Mouse (Mus musculus): ENCODE data around the gene Glyat.
"Not testable (repeated sequence)": the region's sequence is repeated elsewhere in the genome, so short reads cannot be mapped to it uniquely, and the experiment has no call there.

Glyat gene

GRCm38 (mm10) chr19:12633176-12633575 is at the start of gene Glyat:
Gene Glyat, plus strand, starts transcription at chr19:12633308.
- in situ Hi-C loops (cut with MboI): no loop called here

DNA sequence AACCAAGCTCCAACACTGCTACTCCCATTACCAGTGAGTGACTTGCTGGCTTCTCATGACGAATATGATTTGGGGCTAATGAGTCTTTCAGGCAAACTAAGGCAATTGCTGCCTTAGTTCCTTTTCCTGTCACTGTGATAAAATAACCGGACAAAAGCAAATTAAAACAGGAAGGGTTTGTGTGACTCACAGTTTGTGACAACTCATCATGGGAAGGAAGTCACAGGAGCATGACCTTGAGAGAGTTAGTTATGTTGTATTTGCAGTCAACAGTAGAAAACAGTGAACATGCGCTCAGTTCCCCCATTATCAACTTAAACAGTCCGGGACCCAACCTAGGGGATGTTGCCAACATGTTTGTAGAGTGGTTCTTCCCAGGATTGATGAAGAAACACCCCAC is 47.8 kb upstream of the Glyat start:
- in situ Hi-C loops (cut with MboI): no loop called here

DNA sequence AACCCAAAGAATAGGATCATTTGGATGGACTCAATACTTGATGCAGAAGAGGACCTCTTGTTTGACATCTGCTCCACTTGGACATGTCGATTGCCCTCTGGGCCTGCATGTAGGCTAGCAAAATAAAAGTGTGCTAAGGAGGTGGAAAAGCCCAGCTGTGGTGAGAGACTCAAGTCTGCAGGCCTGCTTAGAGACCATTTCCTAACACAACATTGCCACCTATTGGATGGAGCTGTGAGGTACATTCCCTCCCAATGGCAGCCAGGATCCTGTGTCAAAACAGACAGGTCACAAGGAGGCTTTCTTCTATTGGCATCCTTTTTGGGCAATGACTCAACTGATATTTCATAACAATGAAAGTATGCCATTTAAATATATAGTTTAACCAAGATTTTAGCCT is 41.2 kb upstream of the Glyat start:
- in situ Hi-C loops (cut with MboI): loop anchor here (5.0 to 10.0 kb wide), 2 partner anchors 75 to 223 kb away; no protein-coding TSS in a partner anchor

- in situ Hi-C loops (cut with MboI): loop anchor here (10.0 kb wide), 1 partner anchor 220 kb away; no protein-coding TSS in a partner anchor
Observed at GRCm38 (mm10) chr19:12595135-12595529, 38.0 kb upstream of the Glyat start.

- in situ Hi-C loops (cut with MboI): loop anchor here (10.0 kb wide), 1 partner anchor 219 kb away; no protein-coding TSS in a partner anchor
Observed at GRCm38 (mm10) chr19:12595530-12596289, 37.4 kb upstream of the Glyat start.

DNA sequence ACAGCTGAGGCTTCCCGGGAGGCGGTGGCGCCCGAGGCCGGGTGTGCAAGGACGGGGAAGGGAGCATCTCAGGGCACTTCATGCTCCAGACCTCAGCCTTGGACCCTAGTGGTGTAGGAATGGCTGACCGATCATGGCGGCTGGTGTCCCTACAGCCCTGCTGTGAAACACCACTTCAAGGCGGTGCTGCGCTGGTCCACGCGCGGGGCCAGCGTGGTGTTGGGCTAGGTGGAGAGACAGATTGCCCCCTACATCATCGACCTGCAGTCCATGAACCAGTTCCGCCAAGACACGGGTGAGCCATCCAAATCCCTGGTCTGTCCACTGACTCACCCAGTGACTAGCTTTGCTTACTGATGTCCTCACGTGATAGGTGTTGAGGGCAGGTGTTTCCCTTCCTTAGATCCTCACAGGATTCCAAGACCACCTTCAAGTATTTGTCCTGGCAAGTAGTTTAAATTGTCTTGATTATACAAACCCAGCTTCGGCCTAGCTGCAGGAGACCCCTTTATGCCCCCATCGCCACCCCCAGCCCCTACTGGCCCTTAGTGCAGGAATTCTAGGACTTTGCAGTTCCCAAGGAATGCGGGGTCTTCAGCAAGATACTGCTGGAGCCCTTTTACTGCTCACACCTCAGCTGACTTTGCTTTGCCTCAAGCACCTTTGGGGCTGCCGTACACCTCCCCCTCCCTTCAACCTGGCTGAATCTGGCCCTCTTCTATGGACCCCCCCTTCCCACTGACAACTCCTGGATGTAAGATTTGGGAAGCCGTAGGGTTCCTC is 36.6 kb upstream of the Glyat start:
- in situ Hi-C loops (cut with MboI): loop anchor here (10.0 kb wide), 1 partner anchor 218 kb away; no protein-coding TSS in a partner anchor

DNA sequence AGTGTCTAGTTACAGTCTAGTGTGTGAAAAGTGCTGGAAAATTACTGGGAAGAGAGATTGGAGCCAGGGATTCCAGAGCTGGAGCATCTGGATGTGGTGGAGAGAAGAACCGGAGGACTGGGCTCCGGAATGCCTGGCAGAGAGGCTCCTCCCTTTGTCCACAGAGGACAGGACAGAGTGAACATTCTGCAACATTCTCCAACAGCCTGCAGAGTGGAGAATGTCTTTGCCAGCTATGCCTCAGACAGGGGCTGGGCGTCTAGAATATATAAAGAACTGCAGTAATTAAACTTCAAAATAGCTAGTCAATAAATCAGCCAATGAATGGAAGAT is 36.1 kb upstream of the Glyat start:
- in situ Hi-C loops (cut with MboI): loop anchor here (10.0 kb wide), 1 partner anchor 218 kb away; no protein-coding TSS in a partner anchor

DNA sequence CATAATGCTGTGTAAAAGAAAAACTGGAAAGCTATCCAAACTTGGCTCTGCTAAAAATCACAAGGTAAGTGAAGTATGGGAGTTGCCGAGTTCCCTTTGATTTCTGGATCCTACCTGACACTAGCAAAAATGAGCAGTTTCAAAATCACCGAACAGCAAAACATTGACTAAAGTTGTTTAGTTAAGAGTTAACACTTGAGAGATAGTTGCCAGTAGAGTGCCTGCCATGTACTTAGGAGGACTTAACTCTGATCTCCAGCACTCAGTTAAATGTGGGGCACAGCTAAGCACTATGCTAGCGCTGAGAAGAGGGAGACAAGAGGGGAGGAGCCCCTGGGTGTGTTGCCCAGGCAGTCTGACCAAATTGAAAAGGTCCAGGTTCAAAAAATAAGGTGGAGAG is 34.4 kb upstream of the Glyat start:
- in situ Hi-C loops (cut with MboI): loop anchor here (10.0 kb wide), 1 partner anchor 216 kb away; no protein-coding TSS in a partner anchor

GRCm38 (mm10) chr19:12599674-12600073 is 33.4 kb upstream of the Glyat start, which contains the start of gene Gm4952:
Gene Gm4952, plus strand, starts transcription at chr19:12599974.
- in situ Hi-C loops (cut with MboI): loop anchor here (10.0 kb wide), 1 partner anchor 215 kb away; no protein-coding TSS in a partner anchor

GRCm38 (mm10) chr19:12600684-12601480 is 32.2 kb upstream of the Glyat start:
- in situ Hi-C loops (cut with MboI): no loop called here

DNA sequence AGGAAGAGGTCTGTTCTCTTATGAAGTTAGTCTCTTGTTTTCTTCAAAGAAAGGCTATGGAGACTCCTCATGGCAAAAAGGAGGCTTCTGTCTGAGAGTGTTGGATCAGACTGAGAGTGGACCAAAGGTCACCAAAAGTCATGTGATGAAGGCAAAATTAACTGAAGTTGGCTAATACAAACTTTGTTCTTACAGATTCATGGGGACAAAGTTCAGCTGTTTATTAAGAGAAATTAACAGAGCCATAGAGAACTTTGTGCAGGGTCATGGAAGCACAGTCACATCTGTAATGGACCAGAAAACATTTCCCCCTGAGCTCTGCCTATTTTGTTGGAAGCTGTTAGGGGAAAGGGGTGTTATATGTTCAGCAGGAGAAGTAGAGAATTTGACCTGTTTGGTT is 24.8 kb upstream of the Glyat start:
- in situ Hi-C loops (cut with MboI): no loop called here

DNA sequence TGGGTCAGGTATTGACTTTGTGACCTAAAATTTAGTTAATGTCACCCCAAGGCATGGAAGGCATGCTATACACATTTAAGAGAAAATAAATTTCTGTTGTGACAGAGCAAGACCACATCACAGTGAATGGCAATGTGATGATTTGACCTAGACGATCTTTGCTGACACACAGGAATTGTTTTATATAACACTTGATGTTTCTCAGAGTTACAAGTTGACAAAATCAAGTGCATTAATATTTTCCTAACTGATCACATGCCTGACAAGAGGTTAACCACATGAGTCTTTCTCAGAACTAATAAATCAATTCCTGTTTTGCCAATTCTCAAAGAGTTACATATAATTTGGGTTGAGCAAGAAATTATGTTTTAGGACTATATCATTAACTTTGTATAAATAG is 19.5 kb upstream of the Glyat start:
- in situ Hi-C loops (cut with MboI): no loop called here

DNA sequence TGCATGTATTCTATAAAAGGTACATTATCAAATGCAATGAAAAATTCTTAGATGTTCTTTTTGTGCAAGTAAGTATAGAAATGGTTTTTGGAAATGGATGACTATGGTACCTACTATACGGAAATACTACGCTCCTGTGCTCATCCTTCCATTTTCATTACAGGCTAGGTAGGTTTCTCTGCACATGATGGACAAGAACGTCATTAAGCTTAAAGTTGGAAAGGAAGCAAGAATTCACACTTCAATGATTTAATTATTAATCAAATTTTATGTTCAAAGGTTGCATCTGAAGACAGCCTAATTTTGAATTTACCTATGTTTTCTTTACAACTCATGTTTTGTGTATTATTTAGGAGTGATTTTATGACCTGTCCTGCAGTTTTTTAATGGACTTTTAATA is 1.2 kb downstream of the Glyat start:
- in situ Hi-C loops (cut with MboI): no loop called here

DNA sequence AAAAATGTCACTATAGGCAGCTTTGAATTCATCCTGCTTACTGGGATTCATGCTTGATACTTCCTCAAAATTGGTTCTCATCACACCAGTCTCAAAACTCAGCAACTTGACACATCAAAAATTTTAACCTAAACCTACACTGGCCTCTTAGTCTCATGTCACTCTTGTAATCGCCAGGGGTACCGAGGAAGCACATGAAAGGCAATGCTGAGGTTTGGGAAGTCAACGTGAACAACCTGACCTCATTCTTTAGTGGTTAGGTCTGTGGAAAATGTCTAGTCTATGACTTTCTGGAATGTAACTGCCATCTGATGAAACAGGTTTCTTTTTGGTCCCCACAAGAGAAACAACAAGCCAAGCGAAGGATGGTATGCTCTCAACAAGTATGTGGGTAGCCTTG is 1.9 kb downstream of the Glyat start:
- in situ Hi-C loops (cut with MboI): no loop called here

- in situ Hi-C loops (cut with MboI): no loop called here
Observed at GRCm38 (mm10) chr19:12636863-12637262, 3.8 kb downstream of the Glyat start.

GRCm38 (mm10) chr19:12638049-12638448 is 4.9 kb downstream of the Glyat start:
- in situ Hi-C loops (cut with MboI): no loop called here

DNA sequence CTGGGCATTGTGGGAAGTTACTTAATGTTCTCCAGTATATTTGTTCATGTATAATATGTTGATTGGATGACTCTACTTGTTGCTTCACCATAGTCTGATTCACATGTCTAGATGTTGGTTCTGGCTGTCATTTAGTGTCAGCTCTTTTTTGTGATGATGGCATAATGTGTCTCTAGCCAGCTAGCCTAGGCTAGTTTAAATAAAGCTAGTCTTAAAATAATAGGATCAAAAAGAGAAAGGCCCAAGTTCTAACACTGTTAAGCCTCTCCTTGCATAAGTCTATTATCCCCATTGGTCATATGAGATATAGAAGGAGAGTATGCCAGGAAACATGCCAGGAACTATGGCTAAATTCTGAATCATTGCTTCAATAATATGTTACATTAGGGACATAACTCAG is 16.4 kb downstream of the Glyat start:
- in situ Hi-C loops (cut with MboI): no loop called here

DNA sequence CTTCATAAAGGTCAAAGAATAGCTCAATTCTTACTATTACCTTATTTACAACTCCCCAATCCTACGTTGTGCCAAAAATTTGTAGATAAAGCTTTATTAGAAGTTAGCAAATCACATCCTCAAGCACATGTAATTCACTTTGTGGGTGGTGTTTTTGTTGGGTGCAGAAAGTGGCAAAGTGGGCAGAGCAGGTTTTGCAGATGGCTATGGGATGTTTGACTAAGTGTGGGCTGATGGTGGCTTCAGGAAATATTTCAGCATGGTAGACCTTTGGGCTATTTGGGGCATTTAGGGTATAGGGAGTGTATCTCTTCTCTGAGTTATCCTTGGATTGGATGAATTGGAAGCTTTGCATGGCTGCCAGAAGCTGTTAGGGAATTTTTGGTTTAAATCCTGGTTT is 33.0 kb downstream of the Glyat start:
- in situ Hi-C loops (cut with MboI): no loop called here

- in situ Hi-C loops (cut with MboI): not testable (repeated sequence)
Observed at GRCm38 (mm10) chr19:12668601-12669000, 35.5 kb downstream of the Glyat start.

- in situ Hi-C loops (cut with MboI): no loop called here
Observed at GRCm38 (mm10) chr19:12670139-12670538, 37.0 kb downstream of the Glyat start, which contains the start of gene Olfr1442. Gene Olfr1442, plus strand, starts transcription at chr19:12670439.

- in situ Hi-C loops (cut with MboI): no loop called here
Observed at GRCm38 (mm10) chr19:12671051-12671450, 37.9 kb downstream of the Glyat start.

- in situ Hi-C loops (cut with MboI): no loop called here
Observed at GRCm38 (mm10) chr19:12677812-12678211, 44.7 kb downstream of the Glyat start, which contains the start of gene Olfr1443. Gene Olfr1443, plus strand, starts transcription at chr19:12678112.
